Mouse (Mus musculus): ENCODE data around the gene Hist1h4h.

DNA sequence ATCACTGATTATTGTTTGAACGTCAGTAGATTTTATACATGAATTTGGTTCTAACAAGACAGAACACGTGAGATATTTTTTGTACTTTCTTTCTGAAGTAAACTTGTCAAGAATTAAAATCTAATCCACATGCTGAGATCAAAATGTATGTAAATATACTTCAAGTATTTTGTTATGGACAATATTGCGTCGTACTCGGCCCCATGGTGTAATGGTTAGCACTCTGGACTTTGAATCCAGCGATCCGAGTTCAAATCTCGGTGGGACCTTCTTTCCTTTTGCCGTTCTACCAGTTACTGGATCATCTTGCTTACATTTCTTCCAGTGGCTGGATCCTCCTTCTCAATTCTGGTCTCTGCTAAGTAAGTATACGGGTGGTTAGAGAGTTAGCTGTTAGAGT is 11.4 kb upstream of the Hist1h4h start:
- TF ChIP-seq CTCF (IDR thresholded peaks at IDR 0.05; ENCODE audit: borderline replicate concordance, insufficient read depth, low read length) (no peak), POLR2A (IDR thresholded peaks at IDR 0.05; ENCODE audit: low read depth, low read length) (no peak)
